Mouse (Mus musculus): ENCODE data around the gene Gm6882. TPM values are rescaled to one million over a fixed set of nuclear protein-coding genes. Genes with fewer than 3 reads are reported as not detected.
"Not testable (repeated sequence)": the region's sequence is repeated elsewhere in the genome, so short reads cannot be mapped to it uniquely, and the experiment has no call there.

The Gm6882 gene
- not detected in 2 replicates for polyA plus RNA-seq (2016; fragmentation: Nextera tagmentation; extraction: Ambion mirVana)

DNA sequence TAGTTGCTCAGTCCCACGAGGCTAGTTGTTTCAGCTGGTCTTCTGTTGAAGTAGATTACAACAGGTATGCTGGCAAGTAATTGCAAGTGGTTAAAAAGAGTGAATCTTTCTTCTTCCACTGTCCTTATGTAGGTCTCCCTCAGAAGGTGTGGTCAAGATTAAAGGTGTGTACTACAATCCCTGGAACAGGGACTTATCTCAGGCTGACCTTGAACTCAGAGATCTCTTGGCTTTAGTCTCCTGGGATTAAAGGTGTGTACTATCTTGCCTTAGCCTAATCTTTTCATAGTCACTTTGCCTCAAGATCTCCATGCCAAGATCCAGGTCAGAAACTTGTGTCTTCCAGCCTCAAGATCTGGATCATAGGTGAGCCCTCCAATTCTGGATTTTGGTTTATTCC, at the start of gene Gm6882:
TSS of gene Gm6882 (minus strand) at position 101 of the 400 bp plus-strand sequence.
- 45% methylated on average over 1 of the region's 1 CpGs for WGBS
- H3K27ac ChIP-seq (replicated peaks); H3K36me3 ChIP-seq; DNase-seq (ENCODE audit: low spot score); H3K4me1 ChIP-seq; H3K9me3 ChIP-seq (replicated peaks); H3K4me3 ChIP-seq; H3K27me3 ChIP-seq (ENCODE audit: low read depth, poor library complexity, severe bottlenecking): not testable (repeated sequence)

Other genes starting within 250 kb of the Gm6882 start
- not detected in 2 replicates for gene Gm5157, start 242.3 kb downstream of the Gm6882 start, polyA plus RNA-seq (2016; fragmentation: Nextera tagmentation; extraction: Ambion mirVana)
- not detected in 2 replicates for gene Vmn1r124, start 172.1 kb downstream of the Gm6882 start, polyA plus RNA-seq (2016; fragmentation: Nextera tagmentation; extraction: Ambion mirVana)
- not detected in 2 replicates for gene Vmn1r125, start 160.6 kb downstream of the Gm6882 start, polyA plus RNA-seq (2016; fragmentation: Nextera tagmentation; extraction: Ambion mirVana)
- gene Vmn1r126, start 131.3 kb downstream of the Gm6882 start, polyA plus RNA-seq (2016; fragmentation: Nextera tagmentation; extraction: Ambion mirVana): not detected in 2 replicates
- not detected in 2 replicates for gene Vmn1r127, start 112.9 kb downstream of the Gm6882 start, polyA plus RNA-seq (2016; fragmentation: Nextera tagmentation; extraction: Ambion mirVana)
- gene Vmn1r128, start 83.4 kb downstream of the Gm6882 start, polyA plus RNA-seq (2016; fragmentation: Nextera tagmentation; extraction: Ambion mirVana): not detected in 2 replicates
- gene Vmn1r129, start 71.5 kb downstream of the Gm6882 start, polyA plus RNA-seq (2016; fragmentation: Nextera tagmentation; extraction: Ambion mirVana): not detected in 2 replicates
- not detected in 2 replicates for gene Vmn1r130, start 79.0 kb upstream of the Gm6882 start, polyA plus RNA-seq (2016; fragmentation: Nextera tagmentation; extraction: Ambion mirVana)
- not detected in 2 replicates for gene Vmn1r131, start 113.3 kb upstream of the Gm6882 start, polyA plus RNA-seq (2016; fragmentation: Nextera tagmentation; extraction: Ambion mirVana)
- gene Vmn1r132, start 181.3 kb upstream of the Gm6882 start, polyA plus RNA-seq (2016; fragmentation: Nextera tagmentation; extraction: Ambion mirVana): not detected in 2 replicates